ENCODE assay signal across 16 mouse cellular contexts in the genomic region with DNA sequence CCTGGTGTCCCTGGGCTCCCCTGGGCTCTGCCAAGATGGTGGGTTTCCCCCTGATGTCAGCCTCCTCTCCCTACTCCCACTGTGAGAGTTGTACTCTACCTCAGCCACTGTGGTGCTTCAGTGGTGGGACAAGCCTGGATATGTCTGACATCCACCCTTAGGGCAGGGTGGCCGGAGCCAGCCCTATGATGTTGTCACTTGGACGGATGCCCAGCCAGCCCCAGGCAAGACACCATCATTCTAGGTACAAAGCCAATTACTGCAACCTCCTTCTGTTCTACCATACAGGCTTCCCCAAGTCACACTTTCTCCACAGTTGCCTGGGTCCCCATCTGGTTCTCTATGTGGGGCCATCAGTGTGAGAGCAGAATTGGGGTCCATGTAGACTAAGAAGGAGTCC.
A peak's percentile ranks its signal among the peaks of the same experiment; 100 is the strongest.
DNase-seq lines count a peak whose midpoint lies in the region; ATAC-seq and TF ChIP-seq lines count a peak whose summit lies in the region.
"Had no signal": no experiment of that assay in that cellular context is flagged by ENCODE, and none has a peak within 500 bp of the region (broad histone marks: within the 10 kb centered on the region; RNA-seq: fewer than 3 reads in every experiment).

No protein-coding gene starts in this region.

- DNase-seq in forebrain, postnatal 0 days, result no peak
- peak; percentile 26 for DNase-seq in midbrain, postnatal 0 days (ENCODE audit: low spot score)
- DNase-seq in cerebellum, adult 11-12 months, result peak; percentile 71
- DNase-seq in cerebellum, postnatal 36 days, result peak; percentile 69 to 71
- no peak for DNase-seq in urinary bladder, postnatal 36 days (ENCODE audit: low spot score in 2 of 2)
- no peak for DNase-seq in lung, postnatal 14 days
- DNase-seq: heart, postnatal 10 days; kidney, adult 9 months; kidney, postnatal 4 days; lung, embryonic 14.5 days; thymus, adult 18-20 months had no signal

- H3K27ac ChIP-seq in forebrain, embryonic 15.5 days (replicated peaks), result no peak overlapping the region
- no peak overlapping the region for H3K27ac ChIP-seq in forebrain, postnatal 0 days (ENCODE audit: low read depth, low read length)
- no peak overlapping the region for H3K27ac ChIP-seq in midbrain, postnatal 0 days (ENCODE audit: low read depth, low read length)
- H3K27ac ChIP-seq in midbrain, embryonic 16.5 days (ENCODE audit: low read length), result no peak overlapping the region
- H3K27ac ChIP-seq: embryonic facial prominence, embryonic 15.5 days; forebrain, embryonic 12.5 days; neural tube, embryonic 12.5 days had no signal

- H3K27me3 ChIP-seq in forebrain, embryonic 15.5 days, result no peaks in the 10 kb centered on the region
- no peaks in the 10 kb centered on the region; the same call in 1 of the 2 replicates for H3K27me3 ChIP-seq in forebrain, postnatal 0 days (ENCODE audit: insufficient read depth, low read length)
- no peaks in the 10 kb centered on the region for H3K27me3 ChIP-seq in midbrain, postnatal 0 days (ENCODE audit: insufficient read depth, low read length)
- H3K27me3 ChIP-seq in midbrain, embryonic 16.5 days (ENCODE audit: control insufficient read depth, insufficient read depth, low read depth, low read length), result no peaks in the 10 kb centered on the region
- H3K27me3 ChIP-seq: neural tube, embryonic 12.5 days had no signal

- no peak overlapping the region for H3K4me2 ChIP-seq in forebrain, embryonic 15.5 days (replicated peaks)
- no peak overlapping the region for H3K4me2 ChIP-seq in forebrain, postnatal 0 days (ENCODE audit: low read depth)
- H3K4me2 ChIP-seq in midbrain, postnatal 0 days (ENCODE audit: low read depth, low read length, poor library complexity, severe bottlenecking), result no peak overlapping the region
- H3K4me2 ChIP-seq in midbrain, embryonic 16.5 days (ENCODE audit: low read length), result no peak overlapping the region
- H3K4me2 ChIP-seq: embryonic facial prominence, embryonic 15.5 days; forebrain, embryonic 12.5 days; lung, embryonic 14.5 days; neural tube, embryonic 12.5 days had no signal

- 70% methylated on average over 2 of the region's 2 CpGs for WGBS in forebrain, embryonic 15.5 days
- WGBS in forebrain, postnatal 0 days, result 53% methylated on average over 2 of the region's 2 CpGs
- 84% methylated on average over 2 of the region's 2 CpGs for WGBS in midbrain, postnatal 0 days
- WGBS in midbrain, embryonic 16.5 days, result 77% methylated on average over 2 of the region's 2 CpGs

- no peak for TF ChIP-seq CTCF in forebrain, postnatal 0 days (IDR thresholded peaks at IDR 0.05; ENCODE audit: low read depth)
- no peak for TF ChIP-seq CTCF in midbrain, postnatal 0 days (IDR thresholded peaks at IDR 0.05)

- peak; percentile 29; the same call in 1 of the 2 replicates for ATAC-seq in forebrain, embryonic 15.5 days (replicated peaks)
- no peak for ATAC-seq in forebrain, postnatal 0 days
- ATAC-seq in midbrain, postnatal 0 days (ENCODE audit: low FRiP score), result no peak
- ATAC-seq in midbrain, embryonic 16.5 days, result no peak

- H3K4me3 ChIP-seq in forebrain, embryonic 15.5 days, result no peak overlapping the region
- H3K4me3 ChIP-seq in forebrain, postnatal 0 days (ENCODE audit: low read depth, low read length), result no peak overlapping the region
- H3K4me3 ChIP-seq in midbrain, postnatal 0 days (ENCODE audit: low read depth, low read length), result no peak overlapping the region
- no peak overlapping the region for H3K4me3 ChIP-seq in midbrain, embryonic 16.5 days (ENCODE audit: low read depth, low read length)
- H3K4me3 ChIP-seq: embryonic facial prominence, embryonic 15.5 days; forebrain, embryonic 12.5 days; neural tube, embryonic 12.5 days had no signal

- no peaks in the 10 kb centered on the region for H3K36me3 ChIP-seq in forebrain, embryonic 15.5 days
- H3K36me3 ChIP-seq in forebrain, postnatal 0 days (ENCODE audit: insufficient read depth), result no peaks in the 10 kb centered on the region
- H3K36me3 ChIP-seq in midbrain, postnatal 0 days (ENCODE audit: insufficient read depth, low read length), result no peaks in the 10 kb centered on the region
- H3K36me3 ChIP-seq in midbrain, embryonic 16.5 days (ENCODE audit: control insufficient read depth, insufficient read depth, low read length), result no peaks in the 10 kb centered on the region
- H3K36me3 ChIP-seq: embryonic facial prominence, embryonic 15.5 days; forebrain, embryonic 12.5 days; neural tube, embryonic 12.5 days had no signal

- peaks cover 3% of the 10 kb centered on the region; the same call in 1 of the 2 replicates for H3K4me1 ChIP-seq in forebrain, embryonic 15.5 days
- no peaks in the 10 kb centered on the region for H3K4me1 ChIP-seq in forebrain, postnatal 0 days (ENCODE audit: insufficient read depth)
- H3K4me1 ChIP-seq in midbrain, postnatal 0 days (ENCODE audit: insufficient read depth, low read length), result no peaks in the 10 kb centered on the region
- H3K4me1 ChIP-seq in midbrain, embryonic 16.5 days (ENCODE audit: control insufficient read depth, insufficient read depth, low read length), result no peaks in the 10 kb centered on the region
- H3K4me1 ChIP-seq: embryonic facial prominence, embryonic 15.5 days had no signal

- no peaks in the 10 kb centered on the region; the same call in 1 of the 2 replicates for H3K9me3 ChIP-seq in forebrain, embryonic 15.5 days
- no peaks in the 10 kb centered on the region for H3K9me3 ChIP-seq in forebrain, postnatal 0 days (ENCODE audit: low read length)
- no peaks in the 10 kb centered on the region for H3K9me3 ChIP-seq in midbrain, postnatal 0 days (ENCODE audit: low read length)
- no peaks in the 10 kb centered on the region for H3K9me3 ChIP-seq in midbrain, embryonic 16.5 days (replicated peaks; ENCODE audit: control insufficient read depth, low read length, poor library complexity, severe bottlenecking)
- H3K9me3 ChIP-seq: embryonic facial prominence, embryonic 15.5 days; forebrain, embryonic 12.5 days; neural tube, embryonic 12.5 days had no signal

- no peak overlapping the region for H3K9ac ChIP-seq in forebrain, embryonic 15.5 days (replicated peaks)
- no peak overlapping the region for H3K9ac ChIP-seq in forebrain, postnatal 0 days
- no peak overlapping the region for H3K9ac ChIP-seq in midbrain, postnatal 0 days (replicated peaks; ENCODE audit: low read length, poor library complexity, severe bottlenecking)
- H3K9ac ChIP-seq in midbrain, embryonic 16.5 days (ENCODE audit: low read depth, low read length), result no peak overlapping the region
- H3K9ac ChIP-seq: embryonic facial prominence, embryonic 15.5 days; forebrain, embryonic 12.5 days; lung, embryonic 14.5 days; neural tube, embryonic 12.5 days had no signal

Comparison
In these comparisons a context has a peak if more than half of its experiments do, and no peak if none do; other contexts are left out.
1. DNase-seq: peak in midbrain, postnatal 0 days (single experiment), cerebellum, adult 11-12 months (single experiment) and cerebellum, postnatal 36 days (2 of 2); none in forebrain, postnatal 0 days (single experiment), urinary bladder, postnatal 36 days (0 of 2) and lung, postnatal 14 days (single experiment).